Mouse (Mus musculus): Measurements from ENCODE around the gene Iqcj. TPM values are rescaled to one million over a fixed set of nuclear protein-coding genes. Genes with fewer than 3 reads are reported as not detected.
"Not testable (repeated sequence)": the region's sequence is repeated elsewhere in the genome, so short reads cannot be mapped to it uniquely, and the experiment has no call there.

Gene Iqcj
- total and polyA plus RNA-seq, 2 experiments from 2014 or later, result 0.24 to 2.5 TPM

- no peak overlapping the region for H3K4me3 ChIP-seq (ENCODE audit: low read depth, low read length)
- peak; percentile 91 for ATAC-seq
- peaks cover 5% of the 10 kb centered on the region; the same call in 1 of the 2 replicates for H3K4me1 ChIP-seq (ENCODE audit: insufficient read depth)
- H3K9ac ChIP-seq, result no peak overlapping the region
- no peak overlapping the region for H3K27ac ChIP-seq (ENCODE audit: low read depth, low read length)
- TF ChIP-seq CTCF (IDR thresholded peaks at IDR 0.05; ENCODE audit: low read depth), result peak; percentile 24
- H3K27me3 ChIP-seq (ENCODE audit: insufficient read depth, low read length), result no peaks in the 10 kb centered on the region
- no peaks in the 10 kb centered on the region for H3K9me3 ChIP-seq (ENCODE audit: low read length)
- H3K4me2 ChIP-seq (ENCODE audit: low read depth), result no peak overlapping the region
- DNase-seq, result peak; percentile 83
- no peaks in the 10 kb centered on the region for H3K36me3 ChIP-seq (ENCODE audit: insufficient read depth)
- WGBS, result 17% methylated on average over 9 of the region's 9 CpGs
These were observed 179.7 kb downstream of the Iqcj start for GRCm38 (mm10) chr3:68071395-68072386.

- Histone ChIP-seq H3K4me1 (ENCODE audit: insufficient read depth) (peaks cover 2% of the 10 kb centered on the region; the same call in 1 of the 2 replicates), H3K9ac (no peak overlapping the region), H3K27me3 (ENCODE audit: insufficient read depth, low read length) (no peaks in the 10 kb centered on the region), H3K36me3 (ENCODE audit: insufficient read depth) (no peaks in the 10 kb centered on the region), H3K27ac (ENCODE audit: low read depth, low read length) (no peak overlapping the region), H3K4me3 (ENCODE audit: low read depth, low read length) (no peak overlapping the region), H3K4me2 (ENCODE audit: low read depth) (no peak overlapping the region), H3K9me3 (ENCODE audit: low read length) (no peaks in the 10 kb centered on the region)
- no peak for TF ChIP-seq CTCF (IDR thresholded peaks at IDR 0.05; ENCODE audit: low read depth)
- ATAC-seq, result no peak
- no peak for DNase-seq
- WGBS, result 63% methylated on average over 4 of the region's 4 CpGs
These were observed 185.4 kb downstream of the Iqcj start for GRCm38 (mm10) chr3:68077406-68077805.

GRCm38 (mm10) chr3:68085024-68085423, 193.0 kb downstream of the Iqcj start:
- no peaks in the 10 kb centered on the region for H3K27me3 ChIP-seq (ENCODE audit: insufficient read depth, low read length)
- peak; percentile 74 for ATAC-seq
- no peak for TF ChIP-seq CTCF (IDR thresholded peaks at IDR 0.05; ENCODE audit: low read depth)
- no peak overlapping the region for H3K4me2 ChIP-seq (ENCODE audit: low read depth)
- 60% methylated on average over 2 of the region's 2 CpGs for WGBS
- no peaks in the 10 kb centered on the region for H3K36me3 ChIP-seq (ENCODE audit: insufficient read depth)
- no peaks in the 10 kb centered on the region for H3K9me3 ChIP-seq (ENCODE audit: low read length)
- no peak overlapping the region for H3K9ac ChIP-seq
- no peak overlapping the region for H3K4me3 ChIP-seq (ENCODE audit: low read depth, low read length)
- no peaks in the 10 kb centered on the region for H3K4me1 ChIP-seq (ENCODE audit: insufficient read depth)
- no peak for DNase-seq
- H3K27ac ChIP-seq (ENCODE audit: low read depth, low read length), result no peak overlapping the region

GRCm38 (mm10) chr3:68092108-68092507, 200.1 kb downstream of the Iqcj start:
- ATAC-seq, result no peak
- WGBS, result 76% methylated on average over 4 of the region's 4 CpGs
- DNase-seq, result no peak
- Histone ChIP-seq H3K9me3 (ENCODE audit: low read length) (no peaks in the 10 kb centered on the region), H3K36me3 (ENCODE audit: insufficient read depth) (no peaks in the 10 kb centered on the region), H3K9ac (no peak overlapping the region), H3K4me1 (ENCODE audit: insufficient read depth) (no peaks in the 10 kb centered on the region), H3K27ac (ENCODE audit: low read depth, low read length) (no peak overlapping the region), H3K4me2 (ENCODE audit: low read depth) (no peak overlapping the region), H3K4me3 (ENCODE audit: low read depth, low read length) (no peak overlapping the region), H3K27me3 (ENCODE audit: insufficient read depth, low read length) (no peaks in the 10 kb centered on the region)
- no peak for TF ChIP-seq CTCF (IDR thresholded peaks at IDR 0.05; ENCODE audit: low read depth)

- no peak for TF ChIP-seq CTCF (IDR thresholded peaks at IDR 0.05; ENCODE audit: low read depth)
- peak; percentile 75; the same call in 1 of the 2 replicates for ATAC-seq
- no peaks in the 10 kb centered on the region for H3K27me3 ChIP-seq (ENCODE audit: insufficient read depth, low read length)
- WGBS, result 27% methylated on average over 4 of the region's 4 CpGs
- H3K4me1 ChIP-seq (ENCODE audit: insufficient read depth), result no peaks in the 10 kb centered on the region
- no peaks in the 10 kb centered on the region for H3K36me3 ChIP-seq (ENCODE audit: insufficient read depth)
- H3K27ac ChIP-seq (ENCODE audit: low read depth, low read length), result no peak overlapping the region
- DNase-seq, result peak; percentile 54
- H3K4me3 ChIP-seq (ENCODE audit: low read depth, low read length), result no peak overlapping the region
- no peak overlapping the region for H3K9ac ChIP-seq
- no peak overlapping the region for H3K4me2 ChIP-seq (ENCODE audit: low read depth)
- no peaks in the 10 kb centered on the region for H3K9me3 ChIP-seq (ENCODE audit: low read length)
These were observed 204.9 kb downstream of the Iqcj start for GRCm38 (mm10) chr3:68096724-68097431.

GRCm38 (mm10) chr3:68099561-68099960, 207.5 kb downstream of the Iqcj start:
- H3K9ac ChIP-seq; H3K36me3 ChIP-seq (ENCODE audit: insufficient read depth); H3K4me2 ChIP-seq (ENCODE audit: low read depth); H3K27ac ChIP-seq (ENCODE audit: low read depth, low read length); ATAC-seq; H3K9me3 ChIP-seq (ENCODE audit: low read length); H3K4me1 ChIP-seq (ENCODE audit: insufficient read depth); H3K27me3 ChIP-seq (ENCODE audit: insufficient read depth, low read length); DNase-seq; H3K4me3 ChIP-seq (ENCODE audit: low read depth, low read length): not testable (repeated sequence)
- 82% methylated on average over 6 of the region's 6 CpGs for WGBS

- H3K27me3 ChIP-seq (ENCODE audit: insufficient read depth, low read length), result no peaks in the 10 kb centered on the region
- H3K27ac ChIP-seq (ENCODE audit: low read depth, low read length), result no peak overlapping the region
- H3K4me3 ChIP-seq (ENCODE audit: low read depth, low read length), result no peak overlapping the region
- no peak overlapping the region for H3K4me2 ChIP-seq (ENCODE audit: low read depth)
- H3K36me3 ChIP-seq (ENCODE audit: insufficient read depth), result no peaks in the 10 kb centered on the region
- H3K9me3 ChIP-seq (ENCODE audit: low read length), result no peaks in the 10 kb centered on the region
- 60% methylated on average over 4 of the region's 4 CpGs for WGBS
- no peak overlapping the region for H3K9ac ChIP-seq
- peak; percentile 19 for DNase-seq
- no peak for TF ChIP-seq CTCF (IDR thresholded peaks at IDR 0.05; ENCODE audit: low read depth)
- ATAC-seq, result no peak
- H3K4me1 ChIP-seq (ENCODE audit: insufficient read depth), result no peaks in the 10 kb centered on the region
These were observed 209.3 kb downstream of the Iqcj start for GRCm38 (mm10) chr3:68101343-68101742.

Data from forebrain, postnatal 0 days (tissue).